ENCODE assay signal across 8 mouse cellular contexts in genomic region chr16:7049162-7049971, GRCm38 (mm10).
DNase-seq lines count a peak whose midpoint lies in the region; ATAC-seq and TF ChIP-seq lines count a peak whose summit lies in the region.

No protein-coding gene starts in this region.

- no peaks in the 10 kb centered on the region for H3K36me3 ChIP-seq in intestine, embryonic 15.5 days

- H3K27ac ChIP-seq in intestine, embryonic 15.5 days, result no peak overlapping the region

- no peaks in the 10 kb centered on the region for H3K9me3 ChIP-seq in intestine, embryonic 15.5 days

- TF ChIP-seq POLR2A in lung, adult 2 months (IDR thresholded peaks at IDR 0.05; ENCODE audit: borderline replicate concordance, extremely low read depth, low read depth, low read length), result no peak

- peak; percentile 50; the same call in 1 of the 2 replicates for ATAC-seq in granulocyte monocyte progenitor cell, adult 5-6 weeks (replicated peaks; ENCODE audit: poor library complexity, severe bottlenecking)
- no peak for ATAC-seq in intestine, embryonic 15.5 days
- no peak for ATAC-seq in activated CD4-positive, CD25-positive, alpha-beta regulatory T cell, adult 4 months

- peak overlapping the region; percentile 18 for H3K4me2 ChIP-seq in intestine, embryonic 15.5 days (replicated peaks)

- TF ChIP-seq CTCF in lung, adult 2 months (IDR thresholded peaks at IDR 0.05; ENCODE audit: insufficient read depth, low read length), result no peak

- H3K9ac ChIP-seq in intestine, embryonic 15.5 days, result no peak overlapping the region

- 0 out of 2 replicates have a peak, but pooled peaks cover 2% of the 10 kb centered on the region for H3K4me1 ChIP-seq in intestine, embryonic 15.5 days (replicated peaks)
- no peaks in the 10 kb centered on the region for H3K4me1 ChIP-seq in lung, adult 2 months (ENCODE audit: control insufficient read depth, insufficient read depth, low read length)

- no peak overlapping the region for H3K4me3 ChIP-seq in intestine, embryonic 15.5 days (replicated peaks)
- no peak overlapping the region for H3K4me3 ChIP-seq in lung, adult 2 months (replicated peaks; ENCODE audit: extremely low read depth, low read depth, low read length)

- no peaks in the 10 kb centered on the region for H3K27me3 ChIP-seq in intestine, embryonic 15.5 days (replicated peaks)

- WGBS in intestine, embryonic 15.5 days, result 16% methylated on average over 18 of the region's 18 CpGs
- 21% methylated on average over 18 of the region's 18 CpGs for WGBS in lung, adult 2 months

- DNase-seq in thymus, postnatal 0 days (ENCODE audit: low spot score), result peak; percentile 31
- no peak for DNase-seq in thymus, postnatal 36 days
- DNase-seq in cerebellum, adult 8-10 months, result peak; percentile 64
- DNase-seq in lung, adult 2 months, result peak; percentile 8
- peak; percentile 86 for DNase-seq in retina, postnatal 1 day

Comparison
In these comparisons a context has a peak if more than half of its experiments do, and no peak if none do; other contexts are left out.
1. DNase-seq: peak in thymus, postnatal 0 days (single experiment), cerebellum, adult 8-10 months (single experiment), lung, adult 2 months (single experiment) and retina, postnatal 1 day (single experiment); none in thymus, postnatal 36 days (0 of 2).